Mouse (Mus musculus): ENCODE results near the gene Snrnp70. TPM values are rescaled to one million over a fixed set of nuclear protein-coding genes. Genes with fewer than 3 reads are reported as not detected.
"Not testable (repeated sequence)": the region's sequence is repeated elsewhere in the genome, so short reads cannot be mapped to it uniquely, and the experiment has no call there.

Snrnp70 gene
- polyA plus RNA-seq, 1 experiment from 2014 or later, result 285 TPM

GRCm38 (mm10) chr7:45406157-45407156 lies 10.9 kb upstream of the Snrnp70 start:
- Histone ChIP-seq H3K27ac (replicated peaks) (peak overlapping the region; percentile 40; the same call in 1 of the 2 replicates), H3K4me3 (peak overlapping the region; percentile 53), H3K4me1 (peaks cover 13% of the 10 kb centered on the region), H3K9me3 (no peaks in the 10 kb centered on the region), H3K36me3 (replicated peaks) (no peaks in the 10 kb centered on the region), H3K27me3 (replicated peaks; ENCODE audit: low read depth, poor library complexity, severe bottlenecking) (peaks cover 66% of the 10 kb centered on the region)
- 2% methylated on average over 114 of the region's 114 CpGs for WGBS
- DNase-seq (ENCODE audit: low spot score), result peak; percentile 54

- Histone ChIP-seq H3K4me1 (peaks cover 13% of the 10 kb centered on the region), H3K9me3 (no peaks in the 10 kb centered on the region), H3K27me3 (replicated peaks; ENCODE audit: low read depth, poor library complexity, severe bottlenecking) (peaks cover 56% of the 10 kb centered on the region), H3K36me3 (replicated peaks) (no peaks in the 10 kb centered on the region), H3K4me3 (peak within 1 kb of the TSS; percentile 53), H3K27ac (replicated peaks) (0 out of 2 replicates have a peak within 1 kb of the TSS, but pooled peaks have one; percentile 40)
- DNase-seq (ENCODE audit: low spot score), result peak; percentile 74
- WGBS, result 12% methylated on average over 28 of the region's 28 CpGs
Observed at GRCm38 (mm10) chr7:45405091-45406075, 9.8 kb upstream of the Snrnp70 start, which contains the start of gene Kcna7. Kcna7 (plus strand) TSS chr7:45405653.

DNA sequence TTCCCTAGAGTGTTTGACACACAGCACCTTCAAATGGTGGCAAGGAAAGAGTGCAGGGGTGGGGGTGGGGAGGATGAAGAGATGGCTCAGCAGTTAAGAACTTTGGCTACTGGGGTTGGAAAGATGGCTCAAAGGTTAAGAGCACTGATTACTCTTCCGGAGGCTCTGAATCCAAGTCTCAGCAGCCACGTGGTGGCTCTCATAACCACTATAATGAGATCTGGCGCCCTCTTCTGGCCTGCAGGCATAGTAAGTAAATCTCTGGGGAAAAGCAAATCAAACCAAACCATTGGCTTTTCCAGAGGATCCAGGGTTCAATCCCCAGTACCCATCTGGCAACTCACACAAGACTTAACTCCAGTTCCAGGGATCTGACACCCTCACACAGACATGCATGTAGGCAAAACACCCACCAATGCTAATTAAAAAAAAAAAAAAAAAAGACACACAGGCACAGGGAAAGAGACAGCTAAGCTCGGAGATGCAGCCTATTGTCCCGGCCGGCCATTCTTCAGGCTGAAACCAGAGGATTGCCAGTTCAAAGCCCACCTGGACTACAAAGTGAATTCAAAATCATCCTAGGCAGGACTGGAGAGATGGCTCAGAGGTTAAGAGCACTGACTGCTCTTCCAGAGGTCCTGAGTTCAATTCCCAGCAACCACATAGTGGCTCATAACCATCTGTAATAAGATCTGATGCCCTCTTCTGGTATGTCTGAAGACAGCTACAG lies 8.2 kb upstream of the Snrnp70 start:
- Histone ChIP-seq H3K36me3 (replicated peaks) (no peaks in the 10 kb centered on the region), H3K4me3 (no peak overlapping the region), H3K4me1 (peaks cover 20% of the 10 kb centered on the region), H3K27ac (replicated peaks) (no peak overlapping the region), H3K9me3 (no peaks in the 10 kb centered on the region), H3K27me3 (replicated peaks; ENCODE audit: low read depth, poor library complexity, severe bottlenecking) (peaks cover 39% of the 10 kb centered on the region)
- peak; percentile 78 for DNase-seq (ENCODE audit: low spot score)
- 48% methylated on average over 6 of the region's 6 CpGs for WGBS

DNA sequence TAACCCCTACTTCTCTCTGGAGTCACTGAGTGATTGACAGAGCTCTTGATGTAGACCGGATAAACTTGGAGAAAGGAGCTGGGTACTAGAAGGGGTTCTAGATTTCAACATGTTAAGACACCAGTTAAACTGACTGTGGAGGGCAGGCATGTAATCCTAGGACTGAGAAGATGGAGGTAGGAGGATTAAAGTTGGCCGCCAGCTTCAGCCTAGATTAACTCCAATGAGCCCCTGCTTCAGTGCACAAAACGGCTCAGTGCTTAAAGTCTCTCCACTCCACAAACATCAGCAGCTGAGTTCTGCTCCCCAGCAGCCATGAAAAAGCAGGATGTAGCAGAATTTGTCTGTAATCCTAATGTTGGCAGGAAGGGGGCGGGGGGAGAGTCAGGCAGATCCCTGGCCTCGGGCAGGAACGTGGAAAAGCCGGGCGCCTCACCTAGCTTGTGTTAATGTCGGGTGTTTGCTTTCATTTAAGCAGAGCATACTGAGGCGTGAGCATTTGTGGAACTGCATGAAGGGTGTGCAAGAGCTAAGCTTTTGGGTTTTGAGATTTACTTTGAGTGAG lies 6.1 kb upstream of the Snrnp70 start:
- Histone ChIP-seq H3K9me3 (no peaks in the 10 kb centered on the region), H3K27ac (replicated peaks) (no peak overlapping the region), H3K4me3 (no peak overlapping the region), H3K36me3 (replicated peaks) (no peaks in the 10 kb centered on the region), H3K4me1 (peaks cover 17% of the 10 kb centered on the region), H3K27me3 (replicated peaks; ENCODE audit: low read depth, poor library complexity, severe bottlenecking) (peaks cover 18% of the 10 kb centered on the region)
- DNase-seq (ENCODE audit: low spot score), result no peak
- 75% methylated on average over 10 of the region's 10 CpGs for WGBS

DNA sequence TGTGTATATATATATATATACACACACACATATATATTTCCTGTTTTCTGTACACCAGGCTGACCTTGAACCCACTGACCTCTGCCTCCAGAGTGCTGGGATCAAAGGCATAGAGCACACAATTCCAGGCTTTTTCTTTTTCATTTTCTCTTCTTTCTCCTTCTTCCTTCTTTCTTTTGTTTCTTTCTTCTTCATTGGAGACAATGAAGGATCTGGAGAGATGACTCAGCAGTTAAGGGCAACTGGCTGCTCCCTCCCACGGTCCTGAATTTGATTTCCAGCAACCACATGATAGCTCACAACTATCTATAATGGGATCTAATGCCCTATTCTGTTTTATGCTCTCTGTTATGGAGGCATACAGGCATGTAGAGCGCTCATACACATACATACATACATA lies 1.2 kb upstream of the Snrnp70 start:
- H3K9me3 ChIP-seq, result no peaks in the 10 kb centered on the region
- H3K36me3 ChIP-seq (replicated peaks), result peaks cover 25% of the 10 kb centered on the region
- no peak overlapping the region for H3K4me3 ChIP-seq
- no peak for DNase-seq (ENCODE audit: low spot score)
- H3K27me3 ChIP-seq (replicated peaks; ENCODE audit: low read depth, poor library complexity, severe bottlenecking), result no peaks in the 10 kb centered on the region
- peaks cover 27% of the 10 kb centered on the region for H3K4me1 ChIP-seq
- WGBS, result 80% methylated on average over 2 of the region's 2 CpGs
- H3K27ac ChIP-seq (replicated peaks), result no peak overlapping the region

DNA sequence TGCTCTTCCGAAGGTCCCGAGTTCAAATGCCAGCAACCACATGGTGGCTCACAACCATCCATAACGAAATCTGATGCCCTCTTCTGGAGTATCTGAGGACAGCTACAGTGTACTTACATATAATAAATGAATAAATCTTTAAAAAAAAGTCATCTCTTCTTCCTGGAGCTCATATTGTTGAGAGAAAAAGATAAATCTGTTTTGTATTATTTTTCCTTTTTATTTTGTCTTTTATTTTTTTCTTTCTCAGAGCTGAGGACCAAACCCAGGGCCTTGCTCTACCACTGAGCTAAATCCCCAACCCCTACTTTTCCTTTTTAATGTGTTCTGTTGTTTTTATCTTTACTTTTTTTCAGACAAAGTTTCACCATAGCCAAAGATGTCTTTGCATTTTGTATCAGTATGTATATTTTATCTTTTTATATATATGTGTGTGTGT lies 814 bp upstream of the Snrnp70 start:
- Histone ChIP-seq H3K4me3 (peak overlapping the region; percentile 83), H3K36me3 (replicated peaks) (peaks cover 29% of the 10 kb centered on the region), H3K27ac (replicated peaks) (peak overlapping the region; percentile 99; the same call in 1 of the 2 replicates), H3K4me1 (peaks cover 27% of the 10 kb centered on the region)
- H3K27me3 ChIP-seq (replicated peaks; ENCODE audit: low read depth, poor library complexity, severe bottlenecking); DNase-seq (ENCODE audit: low spot score); H3K9me3 ChIP-seq: not testable (repeated sequence)
- 6% methylated on average over 3 of the region's 3 CpGs for WGBS

- Histone ChIP-seq H3K36me3 (replicated peaks) (peaks cover 42% of the 10 kb centered on the region), H3K27ac (replicated peaks) (peak overlapping the region; percentile 99), H3K27me3 (replicated peaks; ENCODE audit: low read depth, poor library complexity, severe bottlenecking) (no peaks in the 10 kb centered on the region), H3K9me3 (no peaks in the 10 kb centered on the region), H3K4me3 (peak overlapping the region; percentile 83), H3K4me1 (peaks cover 27% of the 10 kb centered on the region)
- no peak for DNase-seq (ENCODE audit: low spot score)
- WGBS, result under 1% methylated on average over 20 of the region's 20 CpGs
Observed at GRCm38 (mm10) chr7:45395129-45395541, 407 bp downstream of the Snrnp70 start.

- DNase-seq (ENCODE audit: low spot score), result no peak
- Histone ChIP-seq H3K36me3 (replicated peaks) (peaks cover 100% of the 10 kb centered on the region), H3K27me3 (replicated peaks; ENCODE audit: low read depth, poor library complexity, severe bottlenecking) (no peaks in the 10 kb centered on the region), H3K9me3 (no peaks in the 10 kb centered on the region), H3K4me1 (no peaks in the 10 kb centered on the region), H3K27ac (replicated peaks) (no peak overlapping the region), H3K4me3 (no peak overlapping the region)
- 81% methylated on average over 3 of the region's 3 CpGs for WGBS
Observed at GRCm38 (mm10) chr7:45386077-45386476, 9.5 kb downstream of the Snrnp70 start.

GRCm38 (mm10) chr7:45376057-45376456 lies 19.5 kb downstream of the Snrnp70 start:
- Histone ChIP-seq H3K9me3 (no peaks in the 10 kb centered on the region), H3K27ac (replicated peaks) (no peak overlapping the region), H3K4me1 (peaks cover 6% of the 10 kb centered on the region), H3K4me3 (no peak overlapping the region), H3K27me3 (replicated peaks; ENCODE audit: low read depth, poor library complexity, severe bottlenecking) (no peaks in the 10 kb centered on the region), H3K36me3 (replicated peaks) (peaks cover 96% of the 10 kb centered on the region)
- WGBS, result 90% methylated on average over 1 of the region's 1 CpGs
- no peak for DNase-seq (ENCODE audit: low spot score)

GRCm38 (mm10) chr7:45374620-45375019 lies 20.9 kb downstream of the Snrnp70 start:
- DNase-seq (ENCODE audit: low spot score), result no peak
- Histone ChIP-seq H3K4me3 (no peak overlapping the region), H3K27me3 (replicated peaks; ENCODE audit: low read depth, poor library complexity, severe bottlenecking) (peaks cover 10% of the 10 kb centered on the region), H3K9me3 (no peaks in the 10 kb centered on the region), H3K36me3 (replicated peaks) (peaks cover 82% of the 10 kb centered on the region), H3K4me1 (peaks cover 21% of the 10 kb centered on the region), H3K27ac (replicated peaks) (no peak overlapping the region)
- WGBS, result 94% methylated on average over 8 of the region's 8 CpGs

- Histone ChIP-seq H3K4me1 (peaks cover 31% of the 10 kb centered on the region), H3K36me3 (replicated peaks) (peaks cover 59% of the 10 kb centered on the region), H3K9me3 (no peaks in the 10 kb centered on the region), H3K27me3 (replicated peaks; ENCODE audit: low read depth, poor library complexity, severe bottlenecking) (peaks cover 31% of the 10 kb centered on the region), H3K4me3 (no peak overlapping the region), H3K27ac (replicated peaks) (no peak overlapping the region)
- no peak for DNase-seq (ENCODE audit: low spot score)
- WGBS, result 85% methylated on average over 5 of the region's 5 CpGs
Observed at GRCm38 (mm10) chr7:45372371-45372770, 23.2 kb downstream of the Snrnp70 start.

Measured in embryonic facial prominence, embryonic 10.5 days (tissue).